Mouse (Mus musculus) G1E (cell line): Measurements from ENCODE around the gene Hoxd9. TPM values are rescaled to one million over a fixed set of nuclear protein-coding genes. Genes with fewer than 3 reads are reported as not detected.

Experiments
- ATAC-seq: 2 replicates; pipeline ENCODE4 v1.8.0; 2016; ENCODE audit warnings: mild to moderate bottlenecking; ENCODE audit not compliant: insufficient number of reproducible peaks, poor library complexity, low FRiP score, severe bottlenecking; ENCODE audit errors: extremely low read depth
- DNase-seq: peaks from one replicate; pipeline ENCODE4 v3.0.0; 2012; ENCODE audit warnings: low spot score
- H3K27me3 ChIP-seq: 2 replicates; pipeline ENCODE4 v1.6.1; 2012; ENCODE audit warnings: mild to moderate bottlenecking, low read length, inconsistent platforms; ENCODE audit not compliant: insufficient read depth
- H3K36me3 ChIP-seq: replicated peaks from 2 replicates; pipeline ENCODE3; 2012; ENCODE audit warnings: mild to moderate bottlenecking, inconsistent platforms
- H3K4me1 ChIP-seq: 2 replicates; pipeline ENCODE4 v1.6.1; 2012; ENCODE audit warnings: low read depth, low read length, inconsistent platforms, mixed read lengths; ENCODE audit not compliant: insufficient read depth
- H3K4me3 ChIP-seq: 2 replicates; pipeline ENCODE4 v1.5.1; 2012; ENCODE audit warnings: low read depth, mild to moderate bottlenecking, inconsistent platforms, low read length, moderate library complexity, mixed read lengths
- H3K9me3 ChIP-seq: replicated peaks from 2 replicates; pipeline ENCODE4 v1.6.1; 2012; ENCODE audit warnings: inconsistent platforms
- CTCF ChIP-seq: IDR thresholded peaks from 2 replicates; pipeline ENCODE4 v1.5.1; 2012; ENCODE audit warnings: low read depth, low read length, inconsistent platforms, mixed read lengths
- GATA1 ChIP-seq: IDR thresholded peaks from 2 replicates; pipeline ENCODE4 v1.6.1; 2012; ENCODE audit warnings: borderline replicate concordance, low read length, inconsistent platforms, mixed read lengths
- GATA2 ChIP-seq: IDR thresholded peaks from 2 replicates; pipeline ENCODE4 v1.6.1; 2012; ENCODE audit warnings: low read depth, low read length, inconsistent platforms, borderline replicate concordance
- POLR2AphosphoS5 ChIP-seq: IDR thresholded peaks from 2 replicates; pipeline ENCODE4 v1.6.1; 2012; ENCODE audit warnings: low read depth, low read length, inconsistent platforms; ENCODE audit not compliant: insufficient replicate concordance
- TAL1 ChIP-seq: conservative IDR thresholded peaks from 2 replicates; pipeline ENCODE4 v1.6.1; 2012; ENCODE audit warnings: low read depth, low read length, inconsistent platforms, mixed read lengths
- polyA plus RNA-seq: library from polyadenylated mRNA; stranded (reverse); fragments of >175 nt; gene quantifications from 2 replicates; pipeline ENCODE4 v1.2.3, GENCODE M21; 2012
- total RNA-seq, 2 experiments: library from RNA; stranded (forward) in 1 of 2; stranded (reverse) in 1 of 2; fragments of 200-1000 nt in 1 of 2; fragments of >200 nt in 1 of 2; fragmentation: Nextera tagmentation in 1 of 2; gene quantifications; 2 replicates each; pipeline ENCODE4 v1.2.3; 2014 to 2017

The Hoxd9 gene
- total and polyA plus RNA-seq, 3 experiments: not detected

- Histone ChIP-seq H3K27me3 (peaks cover 84% of the 10 kb centered on the region), H3K4me1 (peaks cover 9% of the 10 kb centered on the region), H3K9me3 (no peaks in the 10 kb centered on the region), H3K4me3 (no peak overlapping the region), H3K36me3 (no peaks in the 10 kb centered on the region)
- TF ChIP-seq TAL1: no peak
- ATAC-seq (no peak), DNase-seq (no peak)
These were observed 38.5 kb downstream of the Hoxd9 start for GRCm38 (mm10) chr2:74735851-74736687.

GRCm38 (mm10) chr2:74736688-74737577, 39.4 kb downstream of the Hoxd9 start:
- Histone ChIP-seq H3K27me3 (peaks cover 83% of the 10 kb centered on the region), H3K4me3 (no peak overlapping the region), H3K9me3 (no peaks in the 10 kb centered on the region), H3K36me3 (no peaks in the 10 kb centered on the region), H3K4me1 (peaks cover 9% of the 10 kb centered on the region)
- TF ChIP-seq POLR2AphosphoS5 (no peak), CTCF (no peak), TAL1 (no peak), GATA1 (no peak), GATA2 (no peak)
- ATAC-seq (no peak), DNase-seq (no peak)

GRCm38 (mm10) chr2:74737578-74738070, 40.1 kb downstream of the Hoxd9 start:
- ATAC-seq (no peak), DNase-seq (no peak)
- no peak for TF ChIP-seq TAL1
- TF ChIP-seq GATA1: no peak
- TF ChIP-seq POLR2AphosphoS5: no peak
- no peak for TF ChIP-seq GATA2
- TF ChIP-seq CTCF: no peak
- Histone ChIP-seq H3K4me1 (peaks cover 7% of the 10 kb centered on the region), H3K36me3 (no peaks in the 10 kb centered on the region), H3K4me3 (no peak overlapping the region), H3K27me3 (peaks cover 78% of the 10 kb centered on the region), H3K9me3 (no peaks in the 10 kb centered on the region)

GRCm38 (mm10) chr2:74738623-74739475, 41.3 kb downstream of the Hoxd9 start:
- no peaks in the 10 kb centered on the region for H3K36me3 ChIP-seq
- ATAC-seq (no peak), DNase-seq (no peak)
- H3K4me3 ChIP-seq: no peak overlapping the region
- H3K4me1 ChIP-seq: peaks cover 4% of the 10 kb centered on the region
- TF ChIP-seq CTCF (no peak), POLR2AphosphoS5 (no peak), TAL1 (no peak), GATA2 (no peak), GATA1 (no peak)
- H3K27me3 ChIP-seq: peaks cover 74% of the 10 kb centered on the region
- H3K9me3 ChIP-seq: no peaks in the 10 kb centered on the region

- Histone ChIP-seq H3K36me3 (no peaks in the 10 kb centered on the region), H3K4me1 (peaks cover 2% of the 10 kb centered on the region; the same call in 1 of the 2 replicates), H3K9me3 (no peaks in the 10 kb centered on the region), H3K27me3 (peaks cover 74% of the 10 kb centered on the region), H3K4me3 (no peak overlapping the region)
- DNase-seq (no peak), ATAC-seq (no peak)
- no peak for TF ChIP-seq GATA2
- no peak for TF ChIP-seq GATA1
- TF ChIP-seq CTCF: no peak
- no peak for TF ChIP-seq TAL1
- TF ChIP-seq POLR2AphosphoS5: no peak
These were observed 41.9 kb downstream of the Hoxd9 start for GRCm38 (mm10) chr2:74739476-74739800.

GRCm38 (mm10) chr2:74739869-74740268, 42.3 kb downstream of the Hoxd9 start:
- Histone ChIP-seq H3K9me3 (no peaks in the 10 kb centered on the region), H3K27me3 (peaks cover 70% of the 10 kb centered on the region), H3K4me3 (no peak overlapping the region), H3K4me1 (peaks cover 2% of the 10 kb centered on the region; the same call in 1 of the 2 replicates), H3K36me3 (no peaks in the 10 kb centered on the region)
- TF ChIP-seq POLR2AphosphoS5 (no peak), GATA2 (no peak), CTCF (no peak), TAL1 (no peak)
- DNase-seq (no peak), ATAC-seq (no peak)
